Mouse (Mus musculus) gastrocnemius, adult 8-10 months (tissue): ENCODE measurements around the gene Ethe1. TPM values are rescaled to one million over a fixed set of nuclear protein-coding genes. Genes with fewer than 3 reads are reported as not detected.
"Not testable (repeated sequence)": the region's sequence is repeated elsewhere in the genome, so short reads cannot be mapped to it uniquely, and the experiment has no call there.

Experiments
- DNase-seq, 2 experiments: peaks; one replicate each; pipeline ENCODE4 v3.0.0; 2022; ENCODE audit warnings: low spot score in 2 of 2
- total RNA-seq, 4 experiments: library from RNA; stranded (reverse); gene quantifications; 2 replicates each; pipeline ENCODE4 v1.2.4; 2022

Gene Ethe1
- total RNA-seq, 4 experiments from 2014 or later: 23.1 to 30.0 (median 24.6) TPM

DNA sequence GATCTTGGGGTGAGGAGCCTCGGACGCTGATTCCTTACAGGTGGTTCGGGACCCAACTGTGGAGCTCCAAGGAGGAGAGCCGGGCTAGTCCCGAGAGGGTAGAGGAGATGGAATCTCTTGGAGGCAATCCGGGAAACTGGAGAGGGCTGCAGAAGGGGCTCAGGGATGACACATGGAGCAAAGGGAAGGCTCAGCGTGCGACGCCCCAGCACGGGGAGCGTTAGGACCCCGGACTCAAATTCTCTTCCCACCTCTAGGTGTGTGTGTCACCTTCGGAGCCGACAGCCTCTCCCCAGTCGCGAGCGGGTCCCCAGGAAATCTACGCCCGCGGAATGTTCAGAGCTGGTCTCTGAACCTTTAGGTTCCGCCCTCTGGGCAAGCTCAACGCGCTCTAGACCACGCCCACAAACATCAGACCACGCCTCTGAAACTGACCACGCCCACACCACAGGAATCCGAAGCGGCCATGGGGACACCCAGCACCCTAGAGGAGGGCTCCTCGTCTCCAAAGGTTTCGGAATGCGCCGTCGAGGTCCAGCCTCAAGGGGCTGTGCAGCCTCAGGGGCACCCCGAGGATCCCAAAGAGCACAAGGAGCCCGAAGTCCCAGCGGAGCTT is 23.6 kb downstream of the Ethe1 start:
- peak; percentile 84 to 85 for DNase-seq

DNA sequence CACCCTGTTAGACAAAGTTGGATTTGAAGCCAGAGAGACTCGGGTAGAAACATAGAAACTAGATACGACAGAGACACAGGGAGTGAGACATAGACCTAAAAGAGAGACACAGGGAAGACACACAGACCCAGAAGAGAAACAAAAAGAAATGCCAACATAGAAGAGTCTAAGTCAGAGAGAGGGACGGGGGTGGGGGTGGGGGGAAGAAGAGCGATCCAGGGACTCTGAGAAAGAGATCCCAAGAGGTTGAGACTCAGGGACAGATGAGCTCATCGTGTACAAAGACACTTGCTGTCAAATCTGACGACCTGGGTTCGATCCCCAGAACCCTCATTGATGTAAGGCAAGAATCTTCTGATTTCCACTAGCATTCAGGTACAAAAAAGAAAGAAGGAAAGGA is 24.4 kb downstream of the Ethe1 start:
- DNase-seq: no peak

DNA sequence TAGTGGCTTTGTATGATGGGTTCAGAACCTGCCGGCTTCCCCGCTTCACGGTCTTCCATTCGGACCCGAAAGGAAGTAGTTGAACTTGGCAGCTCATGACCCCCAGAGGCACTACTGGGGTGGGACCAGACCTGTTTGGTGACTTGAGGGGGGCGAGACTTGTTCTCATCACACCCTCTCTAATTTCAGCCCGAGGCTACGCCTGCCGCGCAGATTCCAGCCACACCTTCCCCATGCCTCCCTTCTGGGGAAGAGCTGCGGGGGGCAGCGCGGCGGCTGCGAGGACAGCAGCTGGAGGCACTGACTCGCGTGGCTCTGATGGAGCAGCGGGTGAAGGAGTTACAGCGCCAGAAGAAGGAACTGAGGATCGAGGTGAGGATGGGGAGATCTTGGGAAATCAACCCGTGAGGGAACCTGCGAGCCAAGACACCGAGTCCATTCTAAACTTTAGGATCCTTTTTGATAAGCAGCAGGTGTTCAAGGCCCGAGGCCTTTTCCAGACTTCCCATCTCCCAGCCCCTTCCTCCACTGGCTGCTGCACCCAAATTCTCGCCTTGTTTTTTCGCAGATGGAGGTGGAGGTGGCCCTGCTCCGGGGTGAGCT is 25.1 kb downstream of the Ethe1 start:
- DNase-seq: no peak

DNA sequence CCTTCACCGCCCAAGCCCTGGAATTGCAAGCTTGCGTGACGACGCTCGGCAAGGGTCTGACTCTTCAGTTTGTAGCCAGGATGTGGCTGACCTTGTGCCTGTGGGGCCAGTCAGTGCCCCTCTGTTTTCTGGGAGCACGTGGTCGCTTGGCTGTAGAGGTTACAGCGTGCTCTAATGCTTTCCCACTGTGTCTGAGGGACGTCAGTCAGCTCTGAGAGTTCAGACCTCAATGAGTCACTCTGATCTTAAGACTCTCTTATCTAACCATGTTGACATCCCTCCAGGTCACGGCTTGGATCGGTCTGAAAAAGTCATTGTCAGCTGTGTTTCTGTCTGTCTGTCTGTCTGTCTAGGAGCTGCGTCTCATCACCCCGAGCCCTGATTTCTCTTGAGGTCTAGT is 27.5 kb downstream of the Ethe1 start:
- no peak for DNase-seq

DNA sequence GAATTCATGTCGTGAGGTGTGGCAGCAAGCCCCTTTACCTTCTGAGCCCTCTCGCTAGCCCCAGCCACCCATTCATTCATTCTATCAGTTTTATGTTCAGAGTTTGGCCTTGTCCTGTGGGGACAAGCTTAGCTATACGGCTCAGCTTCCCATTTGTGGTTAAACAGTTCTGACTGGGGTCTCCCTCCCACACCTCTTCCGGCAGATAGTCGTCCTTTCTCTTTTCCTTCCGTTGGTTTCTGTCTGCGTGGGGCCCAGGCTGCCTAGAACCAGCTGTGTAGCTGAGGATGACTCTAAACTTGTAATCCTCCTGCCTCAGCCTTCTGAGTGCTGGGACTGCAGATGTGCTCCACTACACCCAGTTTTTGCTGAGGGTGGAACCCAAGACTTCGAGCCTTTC is 30.4 kb downstream of the Ethe1 start:
- no peak for DNase-seq

DNA sequence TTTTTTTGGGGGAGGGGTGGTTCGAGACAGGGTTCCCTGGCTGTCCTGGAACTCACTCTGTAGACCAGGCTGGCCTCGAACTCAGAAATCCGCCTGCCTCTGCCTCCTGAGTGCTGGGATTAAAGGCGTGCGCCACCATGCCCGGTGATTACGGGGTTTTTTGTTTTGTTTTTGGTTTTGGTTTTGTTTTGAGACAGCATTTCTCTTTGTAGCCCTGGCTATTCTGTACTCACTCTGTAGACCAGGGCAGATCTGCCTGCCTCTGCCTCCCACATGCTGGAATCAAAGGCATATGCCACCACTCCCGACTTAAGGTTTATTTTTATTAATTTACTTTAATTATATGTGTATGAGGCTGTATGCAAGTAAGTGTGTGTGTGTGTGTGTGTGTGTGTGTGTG is 31.0 kb downstream of the Ethe1 start:
- DNase-seq: not testable (repeated sequence)

DNA sequence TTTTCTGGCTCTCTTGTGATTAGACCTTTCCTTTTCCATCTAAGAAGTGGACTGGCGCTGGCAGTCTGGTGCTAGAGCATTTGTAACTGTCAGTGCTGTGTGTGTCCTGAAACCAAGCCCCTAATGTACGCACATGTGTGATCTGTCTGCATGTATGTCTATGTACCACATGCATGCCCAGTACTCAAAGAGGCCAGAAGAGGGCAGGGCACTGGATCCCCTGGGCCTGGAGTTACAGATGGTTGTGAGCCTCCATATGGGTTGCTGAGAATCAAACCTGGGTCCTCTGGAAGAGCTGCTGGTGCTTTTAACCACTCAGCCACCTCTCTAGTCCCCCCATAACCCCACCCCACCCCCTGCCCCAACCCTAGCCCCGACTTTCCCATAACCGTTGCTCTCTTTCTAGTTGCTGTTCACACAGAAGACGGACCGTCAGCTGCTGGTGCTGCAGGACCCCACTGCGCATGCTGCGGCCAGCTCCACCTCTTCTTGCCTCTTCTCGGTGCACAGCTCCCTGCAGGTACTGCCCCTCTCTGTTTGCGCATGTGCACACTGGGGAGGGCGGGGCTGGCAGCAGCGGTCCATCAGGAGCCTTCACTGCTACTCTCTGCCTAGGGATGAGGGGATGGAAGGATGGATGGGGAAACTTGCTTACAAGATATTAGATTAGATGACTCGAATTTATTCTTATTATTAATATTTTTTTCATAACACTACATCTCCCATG is 32.5 kb downstream of the Ethe1 start:
- no peak for DNase-seq

DNA sequence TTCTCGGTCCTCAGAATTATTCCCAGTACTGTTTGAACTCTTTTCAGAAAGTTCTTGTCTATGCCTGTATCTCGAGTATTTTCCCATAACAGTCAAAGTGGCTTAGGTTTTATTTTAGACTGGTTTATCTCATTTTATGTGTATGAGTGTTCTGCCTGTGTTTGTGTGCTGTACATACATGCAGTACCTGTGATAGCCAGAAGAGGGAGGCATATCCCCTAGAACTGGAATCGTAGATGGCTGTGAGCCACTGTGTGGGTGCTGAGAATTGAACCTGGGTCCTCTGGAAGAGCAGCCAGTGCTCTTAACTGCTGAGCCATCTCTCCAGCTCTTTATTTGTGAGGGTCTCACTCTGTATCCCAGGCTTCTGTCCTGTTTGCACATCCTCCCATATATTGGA is 33.9 kb downstream of the Ethe1 start:
- DNase-seq: no peak

DNA sequence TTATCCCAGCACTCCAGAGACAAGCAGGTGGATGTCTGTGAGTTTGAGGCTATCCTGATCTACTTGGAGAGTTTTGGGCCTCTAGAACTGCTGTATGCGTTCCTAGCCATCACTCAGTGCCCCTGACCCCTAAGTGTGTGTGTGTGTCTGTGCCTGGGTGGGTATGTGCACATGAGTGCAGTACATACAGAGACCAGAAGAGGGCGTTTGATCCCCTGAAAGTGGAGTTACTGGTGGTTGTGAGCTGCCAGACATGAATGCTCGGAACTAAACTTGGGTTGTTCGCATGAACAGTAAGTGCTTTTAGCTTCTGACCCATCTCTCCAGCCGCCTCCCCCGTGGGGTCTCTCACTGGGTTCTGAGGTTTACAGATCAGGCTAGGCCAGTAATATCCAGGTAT is 35.6 kb downstream of the Ethe1 start:
- DNase-seq: no peak

DNA sequence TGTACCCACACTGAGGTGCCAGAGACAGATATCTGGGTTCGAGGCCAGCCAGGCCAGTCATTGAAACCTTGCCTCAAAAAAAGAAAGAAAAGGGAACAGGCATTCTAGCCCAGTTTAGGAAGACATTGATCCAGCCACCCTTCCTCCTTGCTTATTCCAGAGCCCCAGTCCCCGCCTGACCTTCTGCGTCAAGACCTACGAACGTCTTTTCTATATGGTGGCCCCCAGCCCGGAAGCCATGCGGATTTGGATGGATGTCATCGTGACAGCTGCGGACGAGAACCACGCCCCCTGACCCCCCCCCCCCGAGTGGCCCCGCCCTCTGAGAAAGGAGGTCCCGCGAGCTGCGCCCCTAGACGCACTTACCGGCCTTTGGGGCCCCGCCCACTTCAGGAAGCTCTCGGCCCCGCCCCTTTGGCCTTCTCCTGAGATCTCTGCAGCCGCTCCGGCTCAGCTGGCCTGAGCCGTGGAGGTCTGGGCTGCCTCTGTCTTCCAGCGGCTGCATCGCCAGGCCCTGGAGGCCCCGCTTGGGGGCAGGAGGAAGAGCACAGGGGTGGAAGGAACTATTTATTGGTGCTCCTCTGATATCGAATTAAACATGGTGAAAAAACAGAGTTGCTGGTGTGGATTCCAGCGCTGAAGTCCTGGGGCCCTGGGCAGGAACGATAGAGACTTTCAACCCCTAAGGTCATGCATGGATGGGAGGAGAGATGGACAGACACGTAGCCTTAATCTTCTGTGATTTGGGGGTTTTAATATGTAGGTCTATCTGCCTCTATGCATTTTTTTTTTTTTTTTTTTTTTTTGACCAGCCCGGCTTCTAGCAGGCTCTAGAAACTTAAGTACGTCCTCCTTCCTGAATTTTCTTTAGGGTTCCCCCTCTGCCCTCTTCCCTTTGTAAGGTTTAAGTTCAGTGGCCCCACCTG is 41.6 kb downstream of the Ethe1 start:
- DNase-seq: peak; percentile 84 to 88

DNA sequence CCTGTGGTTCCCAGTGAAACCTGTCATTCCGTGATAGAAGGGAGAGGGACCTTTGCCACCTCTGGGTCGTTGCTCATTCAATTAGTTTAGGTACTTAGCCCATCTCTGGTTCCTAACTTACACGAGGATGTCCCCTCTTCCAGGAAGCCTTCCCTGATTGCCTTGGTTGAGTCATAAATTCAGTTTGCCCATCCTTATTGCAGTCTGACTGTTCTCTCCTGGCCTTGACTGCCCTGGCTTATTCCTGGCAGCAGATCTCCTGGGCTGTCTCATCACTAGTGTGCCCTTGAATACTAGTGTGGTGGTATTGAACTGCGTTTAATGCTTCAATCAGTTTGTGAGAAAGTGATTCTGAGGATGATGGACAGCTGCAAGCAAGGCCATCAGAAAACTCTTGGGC is 42.3 kb downstream of the Ethe1 start:
- no peak for DNase-seq

DNA sequence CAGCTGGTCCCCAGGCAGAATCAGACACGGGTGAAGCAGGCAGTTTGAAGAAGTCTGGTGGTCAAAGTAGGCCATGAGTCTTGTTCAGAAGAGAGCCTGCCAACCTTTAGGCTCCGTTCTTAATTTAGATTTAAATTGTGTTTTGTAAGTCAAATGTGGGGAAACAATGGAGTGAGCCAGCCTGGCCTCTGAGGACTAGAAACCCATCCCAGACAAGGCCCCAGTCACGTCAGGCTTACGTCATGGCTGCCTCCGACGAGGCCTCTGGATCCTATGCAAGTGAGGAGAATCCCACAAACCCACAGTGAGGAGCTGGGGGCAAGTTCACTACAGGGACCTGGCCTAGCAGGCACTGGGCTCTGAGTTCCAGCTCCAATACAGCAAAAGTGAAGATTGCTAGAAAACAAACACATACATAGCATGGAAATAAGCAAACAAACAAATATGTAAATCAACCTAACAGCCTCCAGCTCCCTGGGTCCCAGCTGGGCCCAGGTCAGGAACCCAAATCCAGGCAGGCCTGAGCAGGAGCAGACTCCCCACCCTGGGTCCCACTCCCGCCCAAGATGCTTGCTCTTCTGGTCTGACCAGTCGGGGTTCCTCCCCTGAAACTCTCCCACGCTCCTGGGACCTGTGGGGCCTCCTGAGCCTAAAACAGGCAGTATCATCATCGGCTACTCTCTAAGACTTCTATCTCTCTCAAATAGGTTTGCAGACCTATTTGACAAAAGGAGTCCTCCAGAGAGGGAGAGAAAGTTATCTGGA is 43.0 kb downstream of the Ethe1 start:
- DNase-seq: no peak

DNA sequence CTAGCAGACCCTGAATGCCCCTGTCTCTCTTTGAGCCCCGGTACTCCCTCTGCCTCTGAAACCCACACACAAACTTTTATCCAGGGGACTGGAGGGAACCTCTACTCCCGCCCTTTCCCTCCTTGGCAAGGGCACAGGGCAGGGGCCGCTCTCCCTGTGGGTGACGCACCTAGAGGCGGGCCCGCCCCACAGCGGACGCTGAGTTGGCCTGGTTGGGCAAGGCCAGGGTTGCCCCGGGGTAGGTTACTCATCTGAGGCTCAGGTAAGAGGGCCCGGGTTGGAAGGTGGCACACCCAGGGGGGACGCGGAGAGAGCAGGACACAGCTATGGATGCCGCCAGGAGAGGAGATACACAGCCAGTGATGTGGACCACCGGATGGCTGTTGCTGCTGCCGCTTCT is 48.9 kb downstream of the Ethe1 start, which contains the start of gene Lypd3:
Gene Lypd3 (plus strand): TSS at position 287 of the 400 bp plus-strand sequence.
- no peak for DNase-seq

DNA sequence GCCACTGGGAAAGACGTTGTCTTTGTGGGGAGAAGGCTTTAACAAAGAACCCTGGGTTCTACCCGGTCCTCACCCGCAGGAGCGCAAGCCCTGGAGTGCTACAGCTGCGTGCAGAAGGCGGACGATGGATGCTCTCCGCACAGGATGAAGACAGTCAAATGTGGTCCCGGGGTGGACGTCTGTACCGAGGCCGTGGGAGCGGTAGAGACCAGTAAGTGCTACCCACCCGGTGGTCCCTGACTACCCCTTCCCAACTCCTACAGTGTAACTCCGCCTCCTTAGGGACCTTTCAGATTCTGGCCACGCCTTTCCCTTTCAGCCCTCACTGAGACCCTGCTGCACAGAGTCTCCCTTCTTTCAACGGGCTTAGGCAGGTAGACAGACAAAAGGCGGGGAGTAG is 49.7 kb downstream of the Ethe1 start:
- no peak for DNase-seq

DNA sequence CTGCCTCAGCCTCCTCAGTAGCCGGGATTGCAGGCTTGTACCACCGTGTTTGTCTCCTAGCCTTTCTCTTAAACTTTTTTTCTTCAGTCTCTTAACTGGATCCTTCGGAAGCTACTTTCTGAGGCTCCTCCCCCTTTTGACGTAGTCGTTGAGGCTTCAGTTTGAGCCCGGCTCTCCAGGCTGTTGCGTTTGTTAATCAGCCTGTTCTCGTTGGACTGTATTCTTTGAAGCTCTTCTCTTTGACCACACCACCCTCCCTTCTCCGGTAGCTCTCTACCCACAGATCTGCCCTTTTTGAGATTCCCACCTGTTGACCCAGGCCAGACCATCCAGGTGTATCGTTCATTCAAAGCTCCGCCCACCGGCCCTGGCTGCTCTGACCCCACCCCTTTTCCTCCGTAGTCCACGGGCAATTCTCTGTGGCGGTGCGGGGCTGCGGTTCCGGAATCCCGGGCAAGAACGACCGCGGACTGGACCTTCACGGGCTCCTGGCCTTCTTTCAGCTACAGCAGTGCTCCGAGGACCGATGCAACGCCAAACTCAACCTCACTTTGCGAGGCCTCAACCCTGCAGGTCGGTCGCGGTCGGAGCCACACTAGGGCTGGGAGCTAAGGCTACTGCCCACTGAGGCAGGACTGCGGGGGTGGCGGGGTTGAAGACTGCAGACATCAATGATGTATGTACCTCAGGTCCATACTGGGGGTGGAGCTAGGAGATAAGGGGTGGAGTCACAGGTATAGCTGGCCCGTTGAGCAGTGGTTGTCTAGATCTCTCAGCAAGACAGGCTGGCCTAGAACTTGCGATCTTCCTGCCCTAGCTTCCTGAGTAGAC is 50.9 kb downstream of the Ethe1 start:
- no peak for DNase-seq

DNA sequence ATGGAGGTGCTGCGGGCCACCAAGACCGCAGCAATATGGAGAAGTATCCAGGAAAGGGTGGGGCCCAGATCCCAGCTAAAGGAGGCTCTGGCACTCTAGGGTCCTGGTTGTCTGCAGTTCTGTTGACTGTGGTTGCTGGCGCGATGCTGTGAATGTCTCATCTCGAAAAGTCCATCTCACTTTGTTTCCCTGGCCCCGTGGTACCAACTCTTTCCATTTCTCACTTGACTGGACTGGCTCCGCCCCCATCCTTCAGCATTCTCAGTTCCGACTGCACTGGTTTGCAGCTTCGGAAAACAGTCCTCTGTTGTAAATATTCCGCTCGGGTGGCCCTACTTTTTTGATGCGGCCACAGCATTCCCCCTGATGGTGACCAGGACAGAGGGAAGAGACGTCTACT is 53.1 kb downstream of the Ethe1 start:
- no peak for DNase-seq

DNA sequence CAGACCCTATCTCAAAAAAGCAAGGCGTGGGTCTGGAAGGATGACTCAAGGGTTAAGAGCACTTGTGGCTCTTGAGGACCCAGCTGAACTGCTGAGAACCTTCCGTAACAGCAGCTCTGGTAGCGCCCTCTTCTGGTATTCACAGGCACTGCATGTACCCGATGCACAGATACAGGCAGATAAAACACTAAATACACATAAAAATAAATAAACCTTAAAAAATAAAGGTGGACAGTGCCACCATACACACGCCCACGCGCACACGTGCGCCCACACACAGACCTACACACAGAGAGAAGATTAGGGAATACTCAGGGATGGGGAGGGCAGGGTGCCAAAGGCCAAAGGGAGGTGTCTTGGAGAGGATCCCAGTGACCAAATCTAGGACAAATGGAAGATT is 55.1 kb downstream of the Ethe1 start:
- peak; percentile 27 to 53 for DNase-seq

DNA sequence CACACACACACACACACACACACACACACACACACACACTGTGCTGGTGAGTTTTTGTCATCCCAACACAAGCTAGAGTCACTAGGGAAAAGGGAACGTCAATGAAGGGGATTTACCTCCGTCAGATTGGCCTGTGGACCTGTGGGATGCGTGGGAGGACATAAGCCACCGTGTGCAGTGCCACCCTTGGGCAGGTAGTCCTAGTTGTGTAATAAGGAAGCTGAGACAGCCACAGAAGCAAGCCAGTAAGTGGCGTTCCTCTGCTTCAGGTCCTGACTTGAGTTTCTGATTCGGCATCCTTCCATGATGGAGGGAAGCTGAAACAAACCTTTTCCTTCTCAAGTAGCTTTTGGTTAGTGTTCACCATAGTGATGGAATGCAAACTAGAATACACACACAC is 57.1 kb downstream of the Ethe1 start:
- DNase-seq: no peak

DNA sequence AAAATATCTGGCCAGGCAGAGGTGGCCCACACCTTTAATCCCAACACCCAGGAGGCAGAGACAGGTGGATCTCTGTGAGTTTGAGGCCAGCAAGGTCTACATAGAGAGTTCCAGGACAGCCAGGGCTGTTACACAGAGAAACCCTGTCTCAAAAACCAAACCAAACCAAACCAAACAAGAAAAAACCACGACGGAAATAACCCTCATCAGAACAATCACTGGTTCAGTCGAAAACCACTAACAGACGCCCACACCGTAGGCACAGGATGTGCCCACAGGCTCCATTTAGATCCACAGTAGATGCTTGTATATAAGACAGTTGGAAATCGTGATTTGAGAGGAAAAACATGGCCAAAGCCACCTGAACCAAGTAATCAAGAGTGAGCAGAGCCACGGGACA is 57.7 kb downstream of the Ethe1 start:
- DNase-seq: no peak

DNA sequence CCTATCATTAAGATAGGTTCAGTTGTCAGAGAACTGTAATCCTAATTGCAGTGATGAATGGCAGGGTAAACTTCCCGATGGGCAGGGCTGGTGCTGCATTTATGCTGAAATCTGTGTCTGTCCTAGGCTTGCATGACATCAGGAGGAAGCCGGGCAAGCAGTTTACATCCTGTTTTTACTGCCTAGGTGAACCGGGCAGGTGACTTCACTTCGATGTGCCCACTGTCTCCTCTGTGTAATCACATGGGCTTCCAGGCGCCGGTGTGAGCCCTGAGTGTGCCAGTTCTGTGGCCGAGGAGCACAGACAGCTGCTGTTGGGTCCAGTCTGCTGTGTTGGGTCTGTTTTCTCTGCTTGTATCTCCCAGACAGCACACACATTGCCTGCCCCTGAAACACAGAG is 59.1 kb downstream of the Ethe1 start:
- no peak for DNase-seq
